Mouse (Mus musculus) forebrain, embryonic 12.5 days (tissue): ENCODE results near the gene Fmnl1. TPM values are rescaled to one million over a fixed set of nuclear protein-coding genes. Genes with fewer than 3 reads are reported as not detected.

Experiments
- ATAC-seq: fragments of 200-750 bp; cut with Nextera tagmentation; 2 replicates; pipeline ENCODE4 v1.8.0; 2017; ENCODE audit warnings: moderate TSS enrichment; ENCODE audit not compliant: low FRiP score
- H3K27ac ChIP-seq: fragments of 300-500 bp; sonication (generic); 2 replicates; pipeline ENCODE4 v1.5.1; 2016; ENCODE audit warnings: mild to moderate bottlenecking
- H3K27me3 ChIP-seq: fragments of 300-500 bp; sonication (generic); 2 replicates; pipeline ENCODE4 v1.6.1; 2016; ENCODE audit warnings: mild to moderate bottlenecking
- H3K36me3 ChIP-seq: fragments of 300-500 bp; sonication (generic); replicated peaks from 2 replicates; pipeline ENCODE4 v1.6.1; 2016; ENCODE audit warnings: mild to moderate bottlenecking
- H3K4me1 ChIP-seq: fragments of 300-500 bp; sonication (generic); 2 replicates; pipeline ENCODE4 v1.6.1; 2016
- H3K4me2 ChIP-seq: fragments of 300-500 bp; sonication (generic); 2 replicates; pipeline ENCODE4 v1.6.1; 2016; ENCODE audit warnings: mild to moderate bottlenecking, moderate library complexity
- H3K4me3 ChIP-seq: fragments of 300-500 bp; sonication (generic); replicated peaks from 2 replicates; pipeline ENCODE4 v1.5.1; 2016; ENCODE audit warnings: mild to moderate bottlenecking
- H3K9ac ChIP-seq: fragments of 300-500 bp; sonication (generic); 2 replicates; pipeline ENCODE4 v1.6.1; 2016; ENCODE audit warnings: mild to moderate bottlenecking
- H3K9me3 ChIP-seq: fragments of 300-500 bp; sonication (generic); 2 replicates; pipeline ENCODE4 v1.6.1; 2016
- WGBS: fragments of 180-500 bp; shearing (Covaris S2); methylation state at CpG from one replicate; pipeline ENCODE4 v1.1.7; 2016; 5-methylcytosine and 5-hydroxymethylcytosine counted together
- polyA plus RNA-seq: library from polyadenylated mRNA; unstranded; fragments of >200 nt; fragmentation: Nextera tagmentation; extraction: Ambion mirVana; gene quantifications from 2 replicates; pipeline ENCODE4 v1.2.1, GENCODE M21; 2016

The Fmnl1 gene
- polyA plus RNA-seq = 1.1 TPM in 2 replicates

DNA sequence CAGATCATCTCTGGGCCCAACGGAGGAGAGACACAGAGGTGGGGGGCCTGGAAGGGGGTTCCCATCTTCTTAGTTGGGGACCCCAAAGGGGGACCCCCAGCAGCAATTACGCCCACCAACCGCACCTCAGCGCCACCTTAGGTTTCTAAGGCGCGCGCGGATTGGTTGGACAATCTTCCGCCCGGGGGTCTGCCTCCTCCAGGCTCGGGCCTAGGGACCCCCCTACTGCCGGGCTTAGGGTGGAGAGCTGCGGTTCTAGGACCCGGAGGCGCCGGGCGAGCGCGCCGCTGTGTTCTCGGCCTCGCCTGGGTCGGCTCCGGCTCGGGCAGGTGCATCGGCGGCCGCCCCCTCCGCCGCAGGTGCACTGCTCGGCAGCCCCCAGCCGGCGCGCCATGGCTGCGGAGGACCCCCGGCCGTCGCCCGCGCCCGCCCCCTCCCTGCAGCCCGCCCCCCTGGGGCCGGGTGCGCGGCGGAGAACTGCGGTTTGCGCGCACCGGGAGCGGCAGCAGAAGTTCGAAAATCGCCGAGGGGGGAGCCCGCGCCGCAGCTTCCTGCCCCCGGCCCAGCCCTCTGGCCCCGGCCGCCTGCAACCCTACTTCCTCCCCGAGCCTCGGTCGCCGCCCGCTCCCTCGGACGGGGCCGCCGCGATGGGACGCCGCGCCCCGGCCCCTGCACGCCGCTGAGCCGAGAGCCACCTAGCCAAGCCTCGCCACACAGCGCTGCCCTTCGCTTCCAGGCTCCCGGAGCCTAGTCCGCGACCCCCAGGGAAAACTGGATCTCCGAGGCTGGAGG is at the start of gene Fmnl1:
Gene Fmnl1 (plus strand): TSS at position 614 of the 792 bp plus-strand sequence.
- Histone ChIP-seq H3K27ac (no peak within 1 kb of the TSS), H3K36me3 (no peaks in the 10 kb centered on the region), H3K4me3 (peak within 1 kb of the TSS; percentile 67), H3K9ac (peak within 1 kb of the TSS; percentile 62), H3K27me3 (peaks cover 79% of the 10 kb centered on the region), H3K4me1 (peaks cover 15% of the 10 kb centered on the region), H3K9me3 (no peaks in the 10 kb centered on the region), H3K4me2 (peak within 1 kb of the TSS; percentile 98)
- ATAC-seq = peak; percentile 71
- WGBS = under 1% methylated on average over 65 of the region's 84 CpGs

- H3K9me3 ChIP-seq = no peaks in the 10 kb centered on the region
- peak within 1 kb of the TSS; percentile 97 for H3K27ac ChIP-seq
- H3K36me3 ChIP-seq = no peaks in the 10 kb centered on the region
- peak within 1 kb of the TSS; percentile 78 for H3K4me2 ChIP-seq
- peak within 1 kb of the TSS; percentile 99 for H3K9ac ChIP-seq
- no peaks in the 10 kb centered on the region for H3K27me3 ChIP-seq
- ATAC-seq = peak; percentile 64
- peak within 1 kb of the TSS; percentile 90 for H3K4me3 ChIP-seq
- under 1% methylated on average over 39 of the region's 39 CpGs for WGBS
- peaks cover 23% of the 10 kb centered on the region for H3K4me1 ChIP-seq
Measured at GRCm38 (mm10) chr11:103131701-103132575, 39.0 kb upstream of the Fmnl1 start, which contains the start of gene Hexim2. Gene Hexim2 (plus strand): TSS chr11:103132429.

DNA sequence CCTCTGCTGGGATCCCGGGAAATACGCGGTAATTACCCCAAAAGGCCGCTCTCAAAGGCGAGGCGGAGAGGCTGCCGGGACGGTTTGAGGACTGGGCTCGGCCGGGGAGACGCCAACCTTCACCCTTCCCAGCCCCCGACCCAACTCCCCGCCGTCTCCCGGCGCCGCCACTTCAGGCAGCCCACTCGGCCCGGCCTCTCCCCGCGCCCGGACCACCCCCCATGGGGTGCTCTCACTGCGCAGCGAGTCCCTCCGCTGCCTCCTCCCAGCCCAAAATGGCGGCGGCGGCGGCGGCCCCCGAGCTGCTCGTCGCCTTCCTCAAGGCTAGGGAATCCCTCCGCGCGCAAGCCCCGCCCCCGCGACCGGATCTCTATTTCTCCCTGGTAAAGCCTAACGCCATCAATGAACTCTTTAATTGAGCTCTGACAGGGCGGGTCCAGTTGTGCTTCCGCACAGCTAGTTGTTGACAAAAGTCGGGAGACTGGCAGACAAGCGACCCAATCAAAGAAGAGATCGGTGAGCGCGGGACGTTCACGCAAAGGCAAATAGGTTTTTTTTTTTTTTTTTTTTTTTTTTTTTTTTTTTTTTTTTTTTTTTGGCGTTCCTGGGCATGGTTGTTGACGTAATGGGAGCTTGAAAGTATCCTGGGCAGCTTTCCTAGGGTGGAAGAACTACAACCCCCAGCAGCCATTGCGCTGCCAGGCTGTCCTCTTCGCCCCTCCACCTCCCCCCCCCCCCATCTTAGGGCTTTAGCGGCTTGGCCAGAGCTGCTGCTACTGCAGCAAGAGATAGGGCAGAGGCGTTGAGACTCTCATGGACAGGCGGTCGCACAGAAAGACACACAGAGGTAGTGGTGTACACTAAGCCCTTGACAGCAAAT is 38.1 kb upstream of the Fmnl1 start:
- no peaks in the 10 kb centered on the region for H3K36me3 ChIP-seq
- H3K4me1 ChIP-seq = peaks cover 23% of the 10 kb centered on the region
- peak overlapping the region; percentile 99 for H3K9ac ChIP-seq
- H3K4me2 ChIP-seq = peak overlapping the region; percentile 78
- H3K27ac ChIP-seq = peak overlapping the region; percentile 97
- under 1% methylated on average over 57 of the region's 58 CpGs for WGBS
- H3K27me3 ChIP-seq = no peaks in the 10 kb centered on the region
- peak; percentile 94 for ATAC-seq
- no peaks in the 10 kb centered on the region for H3K9me3 ChIP-seq
- H3K4me3 ChIP-seq = peak overlapping the region; percentile 90

DNA sequence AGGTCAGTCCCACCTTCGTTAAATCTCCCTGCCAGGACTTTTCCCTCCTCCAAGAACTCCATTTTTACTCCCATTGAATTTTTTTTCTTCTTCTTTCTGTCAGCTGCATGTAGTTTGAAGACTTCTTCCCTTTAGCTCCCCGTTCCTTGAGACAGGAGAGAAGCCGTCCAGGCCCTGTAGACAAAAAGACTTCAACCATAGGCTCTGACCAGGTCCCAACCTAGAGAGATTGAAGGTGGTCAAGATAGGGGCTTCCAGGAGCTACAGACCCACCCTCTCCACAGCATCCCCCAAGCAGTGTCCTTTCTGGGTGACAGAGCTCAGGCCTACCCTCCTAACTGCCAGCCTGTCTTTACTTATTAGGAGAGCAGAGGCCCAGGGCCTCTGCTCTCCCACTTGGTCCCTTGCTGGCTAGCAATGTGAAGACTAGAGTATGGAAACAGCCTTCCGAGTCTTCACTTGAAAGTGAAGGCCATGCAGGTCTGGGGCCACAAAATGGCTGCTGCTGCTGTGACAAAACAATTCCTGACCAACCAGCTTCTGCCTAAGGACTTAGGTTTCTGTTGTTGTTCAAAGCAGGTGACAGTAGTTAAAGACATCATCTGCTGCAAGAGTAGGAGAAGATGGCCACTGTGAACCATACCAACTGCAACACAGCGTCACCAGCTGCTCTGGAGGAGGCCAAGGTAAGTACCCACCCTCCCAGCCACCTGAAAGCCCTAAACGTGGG is 37.3 kb upstream of the Fmnl1 start:
- Histone ChIP-seq H3K9ac (peak overlapping the region; percentile 47), H3K27me3 (no peaks in the 10 kb centered on the region), H3K36me3 (no peaks in the 10 kb centered on the region; the same call in 1 of the 2 replicates), H3K9me3 (no peaks in the 10 kb centered on the region), H3K27ac (peak overlapping the region; percentile 72; the same call in 1 of the 2 replicates), H3K4me3 (peak overlapping the region; percentile 33), H3K4me1 (peaks cover 23% of the 10 kb centered on the region), H3K4me2 (peak overlapping the region; percentile 55)
- 51% methylated on average over 6 of the region's 6 CpGs for WGBS
- peak; percentile 39; the same call in 1 of the 2 replicates for ATAC-seq

GRCm38 (mm10) chr11:103134221-103134620 is 36.7 kb upstream of the Fmnl1 start:
- H3K27me3 ChIP-seq = no peaks in the 10 kb centered on the region
- H3K36me3 ChIP-seq = peaks cover 5% of the 10 kb centered on the region
- no peak overlapping the region for H3K27ac ChIP-seq
- H3K9ac ChIP-seq = no peak overlapping the region
- peaks cover 23% of the 10 kb centered on the region for H3K4me1 ChIP-seq
- no peak overlapping the region for H3K4me3 ChIP-seq
- H3K9me3 ChIP-seq = no peaks in the 10 kb centered on the region
- WGBS = 77% methylated on average over 3 of the region's 3 CpGs
- ATAC-seq = no peak
- peak overlapping the region; percentile 55; the same call in 1 of the 2 replicates for H3K4me2 ChIP-seq

GRCm38 (mm10) chr11:103136039-103136577 is 34.8 kb upstream of the Fmnl1 start:
- ATAC-seq = no peak
- H3K27ac ChIP-seq = 0 out of 2 replicates have a peak overlapping the region, but pooled peaks have one; percentile 13
- no peaks in the 10 kb centered on the region for H3K27me3 ChIP-seq
- H3K36me3 ChIP-seq = peaks cover 11% of the 10 kb centered on the region
- WGBS = 92% methylated on average over 8 of the region's 8 CpGs
- no peak overlapping the region for H3K4me3 ChIP-seq
- peaks cover 17% of the 10 kb centered on the region for H3K4me1 ChIP-seq
- no peak overlapping the region for H3K4me2 ChIP-seq
- no peak overlapping the region for H3K9ac ChIP-seq
- no peaks in the 10 kb centered on the region for H3K9me3 ChIP-seq

GRCm38 (mm10) chr11:103139951-103140762 is 30.8 kb upstream of the Fmnl1 start:
- H3K4me1 ChIP-seq = peaks cover 31% of the 10 kb centered on the region
- no peak overlapping the region for H3K4me3 ChIP-seq
- H3K4me2 ChIP-seq = no peak overlapping the region
- WGBS = 80% methylated on average over 14 of the region's 14 CpGs
- no peaks in the 10 kb centered on the region for H3K9me3 ChIP-seq
- H3K27me3 ChIP-seq = no peaks in the 10 kb centered on the region
- ATAC-seq = no peak
- H3K9ac ChIP-seq = no peak overlapping the region
- H3K27ac ChIP-seq = no peak overlapping the region
- H3K36me3 ChIP-seq = peaks cover 11% of the 10 kb centered on the region

DNA sequence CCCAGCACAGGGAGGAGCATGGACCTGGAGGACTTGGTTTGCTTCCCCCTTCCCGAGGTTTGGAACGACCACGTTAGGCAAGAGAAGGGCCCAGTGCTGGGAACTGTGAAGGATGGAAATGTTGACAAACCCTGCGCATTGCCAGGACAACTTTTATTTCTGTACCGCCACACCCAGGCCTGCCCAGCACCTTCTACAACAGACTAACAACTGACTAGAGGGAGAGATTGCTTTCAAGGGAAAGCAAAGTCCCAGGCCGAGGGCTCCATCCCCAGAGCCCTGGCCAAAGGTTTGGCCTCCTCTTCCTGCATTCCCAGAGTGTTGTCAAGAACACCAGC is 30.2 kb upstream of the Fmnl1 start:
- no peak overlapping the region for H3K4me2 ChIP-seq
- H3K9ac ChIP-seq = no peak overlapping the region
- peaks cover 31% of the 10 kb centered on the region for H3K4me1 ChIP-seq
- no peaks in the 10 kb centered on the region for H3K9me3 ChIP-seq
- peaks cover 11% of the 10 kb centered on the region for H3K36me3 ChIP-seq
- no peak for ATAC-seq
- 60% methylated on average over 6 of the region's 6 CpGs for WGBS
- no peaks in the 10 kb centered on the region for H3K27me3 ChIP-seq
- H3K27ac ChIP-seq = no peak overlapping the region
- H3K4me3 ChIP-seq = no peak overlapping the region

GRCm38 (mm10) chr11:103141101-103141943 is 29.6 kb upstream of the Fmnl1 start:
- 40% methylated on average over 11 of the region's 11 CpGs for WGBS
- Histone ChIP-seq H3K4me1 (peaks cover 31% of the 10 kb centered on the region), H3K9ac (peak overlapping the region; percentile 33; the same call in 1 of the 2 replicates), H3K27ac (peak overlapping the region; percentile 72; the same call in 1 of the 2 replicates), H3K4me3 (no peak overlapping the region), H3K27me3 (no peaks in the 10 kb centered on the region), H3K4me2 (no peak overlapping the region), H3K36me3 (peaks cover 11% of the 10 kb centered on the region), H3K9me3 (no peaks in the 10 kb centered on the region)
- no peak for ATAC-seq

DNA sequence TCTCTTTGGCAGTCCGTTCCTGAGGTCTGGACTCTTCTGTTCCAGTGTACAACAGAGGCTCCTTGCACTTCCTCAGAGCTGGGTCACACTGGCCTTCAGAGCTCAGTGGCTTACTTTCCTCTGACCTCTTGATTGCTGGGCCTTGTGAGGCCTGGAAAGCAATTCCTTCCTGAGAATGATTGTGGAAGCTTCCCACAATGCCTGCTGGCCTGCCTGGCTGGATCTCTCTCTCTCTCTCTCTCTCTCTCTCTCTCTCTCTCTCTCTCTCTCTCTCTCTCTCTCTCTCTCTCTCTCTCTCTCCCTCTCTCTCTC is 29.0 kb upstream of the Fmnl1 start:
- no peak for ATAC-seq
- no peak overlapping the region for H3K4me2 ChIP-seq

More for the DNA sequence above, 29.0 kb upstream of the Fmnl1 start:
- Histone ChIP-seq H3K4me1 (peaks cover 31% of the 10 kb centered on the region), H3K4me3 (no peak overlapping the region), H3K9me3 (no peaks in the 10 kb centered on the region), H3K36me3 (peaks cover 11% of the 10 kb centered on the region), H3K27me3 (no peaks in the 10 kb centered on the region), H3K27ac (peak overlapping the region; percentile 72; the same call in 1 of the 2 replicates), H3K9ac (no peak overlapping the region)
- WGBS = 44% methylated on average over 1 of the region's 1 CpGs
